Mouse (Mus musculus) cortical plate, adult 2 months (tissue): Measurements from ENCODE around the gene Siglech.

Experiments
- CTCF ChIP-seq: fragments of 200-500 bp; IDR thresholded peaks from 2 replicates; pipeline ENCODE4 v1.5.1; 2011; ENCODE audit warnings: mild to moderate bottlenecking, control low read depth, low read length; ENCODE audit not compliant: insufficient read depth; ENCODE audit errors: extremely low read depth
- POLR2A ChIP-seq: fragments of 200-500 bp; IDR thresholded peaks from 2 replicates; pipeline ENCODE4 v1.6.1; 2011; ENCODE audit warnings: mild to moderate bottlenecking, low read length, control low read depth; ENCODE audit not compliant: insufficient read depth; ENCODE audit errors: extremely low read depth

GRCm38 (mm10) chr7:55722673-55723072 is 45.3 kb upstream of the Siglech start:
- no peak for TF ChIP-seq CTCF
- TF ChIP-seq POLR2A, result no peak
